Mouse (Mus musculus): ENCODE measurements around the gene Olfr1341.

The Olfr1341 gene

DNA sequence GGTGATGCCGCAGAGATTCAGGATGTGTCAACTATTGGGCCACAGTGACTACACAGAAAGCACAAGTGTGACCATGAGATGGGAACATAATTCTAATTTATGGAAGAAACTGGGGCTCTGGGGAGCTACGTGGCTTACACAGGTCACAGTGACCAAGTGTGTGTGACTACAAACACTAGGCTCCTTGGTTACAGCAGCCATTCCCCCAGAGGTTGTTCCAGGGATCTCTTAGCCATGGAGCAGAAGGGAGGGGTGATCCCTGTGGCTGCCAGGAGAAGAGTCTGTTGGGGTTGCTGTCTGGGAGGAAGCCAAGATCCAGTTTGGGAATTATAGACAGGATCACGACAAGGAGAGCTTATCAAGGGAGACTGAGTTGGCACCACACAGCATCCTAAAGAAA, at the start of gene Olfr1341:
Gene Olfr1341, plus strand, starts transcription at position 301 of the 400 bp plus-strand sequence.
- DNase-seq (ENCODE audit: low spot score) = no peak

DNA sequence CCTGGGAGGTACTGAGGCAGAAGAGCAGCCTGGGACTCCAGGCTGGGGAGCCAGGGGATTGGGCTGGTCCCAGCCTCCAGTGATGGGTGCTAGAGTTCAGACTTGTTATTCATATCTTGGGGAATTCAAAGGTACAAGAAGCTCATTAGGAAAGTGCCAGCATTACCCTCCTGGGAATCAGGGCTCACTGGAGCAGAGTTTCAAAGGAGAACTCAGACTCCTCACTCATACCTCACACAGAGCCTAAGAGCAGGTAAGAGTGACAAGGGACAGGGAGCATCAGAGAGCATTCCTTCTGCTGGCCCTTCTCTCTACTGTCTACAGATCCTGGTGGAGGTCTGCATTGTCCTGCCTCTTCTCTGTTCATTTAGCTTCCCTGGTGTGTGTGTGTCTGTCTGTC, 44.7 kb upstream of the Olfr1341 start, which contains the start of gene Olfr62:
Gene Olfr62, plus strand, starts transcription at position 301 of the 400 bp plus-strand sequence.
- no peak for DNase-seq (ENCODE audit: low spot score)

DNA sequence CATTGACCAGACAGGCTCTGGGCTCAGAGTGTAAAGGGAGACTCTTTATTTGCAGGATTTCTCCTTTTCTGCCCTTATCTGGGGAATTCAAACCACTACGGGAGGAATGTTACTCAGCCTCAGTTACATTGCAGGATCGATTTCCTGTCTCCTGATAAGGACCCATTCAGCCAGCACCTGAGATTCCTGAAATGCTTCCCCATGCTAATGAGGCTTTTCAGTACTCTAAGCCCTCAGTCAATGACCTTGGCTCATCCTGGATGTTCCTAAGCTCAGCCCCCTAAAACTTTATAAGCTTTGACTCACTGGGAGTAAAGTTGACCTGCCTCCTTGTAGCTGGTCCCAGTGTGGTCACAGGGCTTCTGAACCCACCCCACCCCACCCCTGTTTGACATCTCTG, 16.2 kb upstream of the Olfr1341 start:
- DNase-seq (ENCODE audit: low spot score) = no peak

DNA sequence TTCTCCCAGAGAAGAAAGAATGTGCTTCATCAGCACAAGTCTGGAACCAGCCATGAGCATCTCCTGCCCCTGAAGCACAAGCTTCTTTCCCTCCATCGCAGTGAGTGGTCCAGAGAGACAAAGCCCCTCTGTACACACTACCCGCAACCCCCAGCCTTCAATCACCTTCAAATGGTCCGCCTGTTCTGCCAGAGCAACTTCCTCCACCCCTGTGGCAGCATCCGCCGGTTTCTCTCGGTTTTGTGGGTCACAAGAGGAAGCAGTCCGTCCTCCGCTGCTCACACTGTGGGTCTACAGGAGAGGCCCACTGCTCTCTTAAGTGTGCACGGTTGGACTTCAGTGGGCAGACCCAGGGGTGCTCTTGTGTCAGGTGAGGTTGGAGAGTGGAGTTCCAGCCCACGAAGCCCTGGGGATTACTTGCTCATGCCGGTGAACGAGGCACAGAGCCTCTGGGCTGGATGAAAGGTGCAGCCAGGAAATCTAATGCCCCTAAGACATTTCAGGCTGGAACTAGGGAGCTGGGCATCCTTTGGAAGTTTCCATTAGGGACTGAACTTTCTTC, 10.8 kb upstream of the Olfr1341 start, which contains the start of gene Olfr1342:
Gene Olfr1342, minus strand, starts transcription at position 345 of the 562 bp plus-strand sequence.
- DNase-seq (ENCODE audit: low spot score) = no peak

DNA sequence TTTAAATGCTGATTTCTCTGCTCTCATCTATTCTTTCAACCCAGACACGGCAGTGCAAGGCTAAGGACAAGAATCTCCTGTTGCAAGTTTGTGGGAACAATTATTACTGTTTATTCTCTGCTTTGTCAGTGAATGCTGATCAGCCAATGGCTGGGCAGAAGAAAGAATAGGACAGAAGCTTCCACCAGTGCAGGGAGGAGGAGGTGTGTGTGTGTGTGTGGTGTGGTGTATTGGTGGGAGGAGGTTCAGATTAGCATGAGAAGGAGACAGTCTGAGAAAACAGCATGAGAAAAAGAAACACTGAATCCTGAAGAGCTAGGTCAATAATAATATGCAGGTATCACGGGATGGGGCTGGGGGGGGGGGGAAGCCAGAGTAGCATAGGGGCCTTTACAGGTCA, 9.5 kb upstream of the Olfr1341 start:
- DNase-seq (ENCODE audit: low spot score) = no peak

DNA sequence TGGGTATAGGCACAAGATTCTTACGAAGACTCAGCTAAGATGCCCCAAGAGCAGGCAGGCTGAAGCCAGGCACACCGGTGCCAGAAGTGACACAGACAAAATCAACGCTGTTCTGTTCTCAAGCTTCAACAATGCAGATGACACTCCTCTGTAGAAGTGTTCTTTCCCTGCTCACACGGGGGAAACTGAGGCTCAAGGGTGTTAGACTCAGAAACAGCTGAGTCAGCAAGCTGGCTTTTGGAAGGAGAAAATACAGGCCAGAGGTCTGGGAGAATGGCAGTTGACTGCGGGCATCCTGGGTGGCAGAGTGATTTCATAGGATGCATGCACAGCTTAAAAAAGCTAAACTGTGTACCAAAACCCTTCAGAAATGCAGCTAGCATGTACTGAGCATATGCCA, 4.8 kb downstream of the Olfr1341 start:
- no peak for DNase-seq (ENCODE audit: low spot score)

DNA sequence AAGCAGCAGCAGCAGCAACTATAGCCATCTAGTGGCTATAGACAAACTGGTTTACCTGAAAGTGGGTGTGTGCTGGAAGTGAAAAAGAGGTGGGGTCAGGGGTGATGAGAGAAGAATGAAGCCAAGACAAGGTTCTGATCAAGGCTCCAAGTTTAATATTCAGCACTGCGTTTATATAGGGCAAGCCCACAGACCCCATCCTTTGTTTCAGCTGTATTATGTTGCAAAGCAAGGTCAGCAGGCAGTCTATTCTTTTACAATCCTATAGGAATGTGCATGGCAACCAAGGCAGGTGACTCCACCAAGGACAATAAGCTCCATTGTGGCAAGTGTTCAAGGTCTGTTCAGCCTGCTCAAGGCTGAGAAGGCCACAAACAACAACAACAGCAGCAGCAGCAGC, 8.3 kb downstream of the Olfr1341 start:
- no peak for DNase-seq (ENCODE audit: low spot score)

DNA sequence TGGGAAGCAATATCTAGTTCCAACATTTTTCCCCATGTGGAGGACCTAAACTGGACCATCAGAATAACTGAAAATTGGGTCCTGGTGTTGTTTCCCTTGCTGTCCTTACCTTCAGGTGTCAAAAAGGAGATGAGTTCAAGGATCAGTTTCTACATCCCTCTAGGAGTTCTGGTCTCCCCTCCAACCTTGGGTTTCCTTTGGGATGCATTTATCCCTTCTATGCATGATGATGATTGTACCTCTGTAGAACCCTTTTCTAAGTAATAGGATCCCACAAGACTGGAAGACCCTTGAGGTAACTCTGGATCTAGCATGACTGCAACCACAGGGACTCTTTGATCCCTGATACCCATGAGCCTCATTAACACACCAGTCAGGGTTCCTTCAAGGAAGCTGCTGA, 16.5 kb downstream of the Olfr1341 start, which contains the start of gene Olfr1340:
Gene Olfr1340, plus strand, starts transcription at position 301 of the 400 bp plus-strand sequence.
- DNase-seq (ENCODE audit: low spot score) = no peak

DNA sequence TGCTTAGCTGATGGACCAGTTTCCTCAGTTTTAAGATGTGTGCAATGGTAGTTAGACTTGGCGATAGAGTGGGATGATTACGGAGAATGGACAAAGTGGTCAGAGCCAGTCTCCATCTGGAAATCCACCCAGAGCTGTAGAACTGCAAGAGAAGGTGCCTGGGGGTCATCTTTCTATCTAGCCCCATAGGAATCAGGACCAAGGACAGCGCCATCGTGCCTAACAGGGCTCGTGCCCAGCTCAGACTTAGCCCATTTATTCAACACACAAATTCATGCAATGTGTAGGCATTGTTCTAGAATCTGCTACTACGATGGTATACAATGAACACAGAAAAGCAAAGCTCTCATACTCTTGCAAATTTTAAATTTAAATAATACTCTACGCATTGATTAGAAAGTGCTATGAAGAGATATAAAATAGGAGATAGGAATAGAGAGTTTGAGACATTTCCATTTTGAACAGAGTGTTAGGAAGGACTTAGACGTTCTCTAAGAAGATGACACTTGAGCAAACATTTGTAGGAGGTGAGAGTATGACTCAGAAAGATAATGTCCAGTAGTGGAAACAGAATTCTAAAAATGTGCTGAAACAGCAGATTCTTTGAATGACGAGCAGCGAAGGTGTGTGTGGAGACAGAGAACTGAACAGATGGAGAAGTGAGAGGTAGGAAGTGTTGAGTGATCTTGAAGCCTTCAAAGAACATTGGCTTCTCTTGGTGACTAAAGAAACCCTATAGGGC, 18.6 kb downstream of the Olfr1341 start:
- peak; percentile 2 for DNase-seq (ENCODE audit: low spot score)

DNA sequence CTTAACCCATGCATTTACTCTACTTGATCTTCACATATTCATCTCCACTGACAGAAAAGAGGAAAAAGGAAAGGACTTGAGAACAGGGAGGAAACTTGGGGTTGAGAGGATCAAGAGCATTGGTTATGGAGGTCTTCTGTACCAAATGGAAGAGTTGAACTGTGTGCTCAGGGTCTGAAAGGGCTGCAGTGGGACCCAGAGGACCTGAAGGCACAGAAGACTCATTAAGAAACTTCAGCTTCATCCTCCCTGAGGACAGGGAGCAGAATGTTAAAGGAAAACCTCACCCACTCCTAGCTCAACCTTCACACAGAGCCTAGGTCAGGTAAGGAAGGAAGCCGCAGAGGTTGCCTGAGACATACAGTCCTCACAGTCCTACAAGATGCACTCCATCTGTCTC, 28.6 kb downstream of the Olfr1341 start, which contains the start of gene Olfr1339:
Gene Olfr1339, plus strand, starts transcription at position 301 of the 400 bp plus-strand sequence.
- DNase-seq (ENCODE audit: low spot score) = no peak

DNA sequence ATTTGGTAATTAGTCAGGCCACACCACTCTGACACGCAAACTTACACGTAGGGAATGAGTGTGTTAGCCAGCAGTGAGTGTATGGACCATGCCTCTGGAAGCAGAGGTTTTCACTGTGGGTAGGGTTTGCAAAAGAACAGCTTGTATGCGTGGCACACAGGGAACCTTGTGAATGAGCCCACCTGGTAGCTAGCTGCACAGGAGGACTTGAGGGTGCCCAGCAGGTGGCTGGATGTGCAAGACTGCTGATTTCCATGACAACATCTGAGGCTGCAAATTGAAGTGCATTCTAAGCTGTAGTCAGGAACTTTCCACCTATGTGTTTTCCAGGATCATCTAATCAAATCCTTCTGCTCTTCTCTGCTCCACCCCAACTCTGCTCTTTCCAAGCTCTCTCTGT, 36.3 kb downstream of the Olfr1341 start:
- DNase-seq (ENCODE audit: low spot score) = no peak

DNA sequence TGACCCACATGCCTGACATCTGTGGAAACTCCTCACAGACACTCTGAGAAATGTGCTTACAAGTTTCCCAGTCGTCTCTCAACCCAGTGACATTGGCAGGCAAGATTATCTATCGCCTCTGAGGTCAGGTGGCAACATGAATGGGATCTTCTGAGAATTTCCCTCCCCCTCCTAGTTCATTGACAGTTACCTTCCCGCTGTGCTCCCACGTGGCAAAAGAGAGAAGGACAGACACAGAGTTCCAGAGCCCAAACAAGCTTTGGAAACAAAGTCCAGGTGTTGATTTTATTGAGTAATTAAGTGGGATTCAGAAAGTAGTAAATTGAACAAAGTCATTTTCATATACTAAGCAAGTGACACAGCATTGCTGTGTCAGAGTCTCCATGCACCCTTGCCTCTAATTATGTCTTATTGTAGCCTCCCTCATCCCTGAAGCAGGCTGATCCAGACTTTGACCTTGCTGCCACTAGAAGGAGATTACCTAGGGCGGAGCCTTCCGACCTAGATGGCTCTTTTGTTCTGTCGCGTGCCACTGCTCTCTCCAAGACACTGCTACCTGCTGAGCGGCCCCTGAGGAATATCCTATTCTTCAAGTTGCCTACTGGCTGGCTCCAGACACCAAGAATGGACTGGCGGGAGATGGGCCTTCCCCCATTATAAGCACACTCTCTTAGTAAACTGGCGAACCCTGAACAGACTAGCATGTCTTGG, 37.8 kb downstream of the Olfr1341 start:
- no peak for DNase-seq (ENCODE audit: low spot score)

DNA sequence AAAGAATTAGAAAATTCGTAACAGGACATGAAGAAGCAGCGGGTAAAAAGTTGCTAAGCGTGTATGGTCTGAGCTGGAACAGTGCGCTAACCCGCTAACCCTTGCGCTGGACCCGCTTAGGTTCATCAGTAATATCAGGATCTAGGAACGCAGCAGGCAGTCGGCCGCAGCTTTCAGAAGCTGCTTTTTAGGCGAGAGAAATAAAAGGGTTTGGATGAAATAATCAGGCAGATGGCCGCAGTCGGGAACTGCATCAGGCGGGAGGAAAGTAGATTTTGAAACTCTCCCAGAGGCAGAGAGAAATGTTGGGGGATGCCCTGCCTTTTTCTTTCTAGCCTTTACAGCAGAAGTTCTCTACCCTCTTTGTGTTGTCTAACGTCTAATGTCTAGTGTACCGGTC, 38.6 kb downstream of the Olfr1341 start:
- no peak for DNase-seq (ENCODE audit: low spot score)

DNA sequence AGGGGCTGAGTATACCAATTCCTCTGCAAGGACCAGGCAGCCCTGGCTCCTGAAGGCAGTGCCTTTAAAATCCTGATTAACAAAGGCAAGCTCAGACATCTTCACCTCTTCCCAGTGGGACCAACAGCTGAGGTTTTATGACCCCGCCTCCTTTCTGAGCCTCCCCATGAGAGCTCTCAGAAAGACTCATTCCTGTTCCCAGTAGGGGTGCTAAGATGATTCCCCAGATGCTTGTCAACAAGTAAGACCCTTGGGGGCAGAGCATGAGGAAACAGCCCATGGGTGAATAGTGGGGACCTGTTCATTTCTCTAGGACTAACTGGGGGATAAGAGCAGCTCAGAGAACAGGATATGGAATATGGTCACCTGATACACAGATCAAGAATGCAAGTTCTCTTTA, 55.3 kb downstream of the Olfr1341 start, which contains the start of gene Olfr1338:
Gene Olfr1338, minus strand, starts transcription at position 101 of the 400 bp plus-strand sequence.
- no peak for DNase-seq (ENCODE audit: low spot score)
